Mouse (Mus musculus) A20 (cell line): ENCODE results near the gene Relt.

ENCODE experiments used
- DNase-seq: peaks from one replicate; pipeline ENCODE4 v3.0.0-alpha.2; 2011; ENCODE audit warnings: low read depth, low spot score

The Relt gene

GRCm38 (mm10) chr7:100845026-100845400 is 18.2 kb downstream of the Relt start:
- no peak for DNase-seq

- DNase-seq = no peak
These were observed 18.7 kb downstream of the Relt start for GRCm38 (mm10) chr7:100844385-100845025.

- no peak for DNase-seq
These were observed 19.4 kb downstream of the Relt start for GRCm38 (mm10) chr7:100843866-100844265.

GRCm38 (mm10) chr7:100842175-100842574 is 21.1 kb downstream of the Relt start:
- no peak for DNase-seq

- DNase-seq = no peak
These were observed 21.6 kb downstream of the Relt start for GRCm38 (mm10) chr7:100841608-100842007.

GRCm38 (mm10) chr7:100840906-100841305 is 22.3 kb downstream of the Relt start:
- DNase-seq = no peak

GRCm38 (mm10) chr7:100839632-100840402 is 23.4 kb downstream of the Relt start:
- no peak for DNase-seq

GRCm38 (mm10) chr7:100837701-100838100 is 25.5 kb downstream of the Relt start:
- no peak for DNase-seq

- DNase-seq = no peak
These were observed 26.6 kb downstream of the Relt start for GRCm38 (mm10) chr7:100836657-100837056.

GRCm38 (mm10) chr7:100835711-100836110 is 27.5 kb downstream of the Relt start:
- no peak for DNase-seq

GRCm38 (mm10) chr7:100835168-100835567 is 28.1 kb downstream of the Relt start:
- no peak for DNase-seq

- no peak for DNase-seq
These were observed 29.4 kb downstream of the Relt start for GRCm38 (mm10) chr7:100833859-100834258.

- DNase-seq = no peak
These were observed 34.7 kb downstream of the Relt start for GRCm38 (mm10) chr7:100828549-100828948.

- DNase-seq = no peak
These were observed 38.6 kb downstream of the Relt start for GRCm38 (mm10) chr7:100824661-100825060.

- DNase-seq = peak; percentile 12
These were observed 44.7 kb downstream of the Relt start for GRCm38 (mm10) chr7:100818401-100819064.

GRCm38 (mm10) chr7:100817442-100817760 is 45.8 kb downstream of the Relt start:
- no peak for DNase-seq

GRCm38 (mm10) chr7:100816759-100817441 is 46.3 kb downstream of the Relt start:
- peak; percentile 7 for DNase-seq

- no peak for DNase-seq
These were observed 47.2 kb downstream of the Relt start for GRCm38 (mm10) chr7:100815900-100816570.

- no peak for DNase-seq
These were observed 50.6 kb downstream of the Relt start for GRCm38 (mm10) chr7:100812641-100813040.

- DNase-seq = no peak
These were observed 51.3 kb downstream of the Relt start for GRCm38 (mm10) chr7:100811912-100812311.

- no peak for DNase-seq
These were observed 57.9 kb downstream of the Relt start for GRCm38 (mm10) chr7:100805391-100805790.

GRCm38 (mm10) chr7:100798810-100799209 is 64.4 kb downstream of the Relt start:
- peak; percentile 33 for DNase-seq
